Mouse (Mus musculus): ENCODE measurements around the gene Habp4. TPM values are rescaled to one million over a fixed set of nuclear protein-coding genes. Genes with fewer than 3 reads are reported as not detected.

The Habp4 gene
- total and polyA plus RNA-seq, 2 experiments: 37.7 to 38.4 TPM

GRCm38 (mm10) chr13:64200911-64201310 is 39.3 kb downstream of the Habp4 start:
- Histone ChIP-seq H3K36me3 (ENCODE audit: control insufficient read depth, insufficient read depth, low read length) (peaks cover 34% of the 10 kb centered on the region), H3K9ac (ENCODE audit: low read depth, low read length) (no peak overlapping the region), H3K79me2 (ENCODE audit: control insufficient read depth, insufficient read depth, low read length) (no peaks in the 10 kb centered on the region), H3K27ac (replicated peaks; ENCODE audit: insufficient read depth, low read depth, low read length) (no peak overlapping the region), H3K4me1 (ENCODE audit: control insufficient read depth, insufficient read depth, low read length) (no peaks in the 10 kb centered on the region), H3K4me3 (ENCODE audit: insufficient read depth, low read depth, low read length) (no peak overlapping the region), H3K27me3 (ENCODE audit: control insufficient read depth, insufficient read depth, low read length) (no peaks in the 10 kb centered on the region)
- no peak for TF ChIP-seq CTCF (IDR thresholded peaks at IDR 0.05; ENCODE audit: low read depth, low read length)
- no peak for TF ChIP-seq POLR2A (IDR thresholded peaks at IDR 0.05; ENCODE audit: extremely low read depth, insufficient read depth, low read length)
- no peak for DNase-seq (ENCODE audit: extremely low read depth, low read depth, low spot score)
- 93% methylated on average over 4 of the region's 4 CpGs for WGBS

DNA sequence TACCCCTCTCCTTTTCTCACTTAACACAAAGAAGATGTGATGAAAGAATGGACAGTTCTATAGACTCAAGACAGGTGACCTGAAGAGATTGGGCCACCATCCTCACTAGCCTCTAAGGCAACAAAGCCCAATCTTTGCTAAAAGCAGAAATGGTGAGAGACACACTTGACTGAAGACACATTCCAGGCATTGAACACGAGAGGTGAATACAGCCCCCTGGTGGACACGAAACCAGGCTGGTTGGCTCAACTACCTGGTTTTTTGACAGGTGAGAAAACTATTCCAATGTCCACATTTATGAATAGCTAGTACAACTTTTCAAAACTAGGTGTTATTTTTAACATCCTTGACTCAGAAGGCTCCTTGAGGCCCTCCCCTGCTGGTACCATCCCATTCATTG is 43.1 kb downstream of the Habp4 start:
- no peaks in the 10 kb centered on the region for H3K79me2 ChIP-seq (ENCODE audit: control insufficient read depth, insufficient read depth, low read length)
- H3K9ac ChIP-seq (ENCODE audit: low read depth, low read length): no peak overlapping the region
- peaks cover 30% of the 10 kb centered on the region for H3K36me3 ChIP-seq (ENCODE audit: control insufficient read depth, insufficient read depth, low read length)
- 47% methylated on average over 2 of the region's 2 CpGs for WGBS
- TF ChIP-seq CTCF (IDR thresholded peaks at IDR 0.05; ENCODE audit: low read depth, low read length) (peak; percentile 58; the same call in 1 of the 2 replicates), POLR2A (IDR thresholded peaks at IDR 0.05; ENCODE audit: extremely low read depth, insufficient read depth, low read length) (no peak)
- H3K27me3 ChIP-seq (ENCODE audit: control insufficient read depth, insufficient read depth, low read length): no peaks in the 10 kb centered on the region
- no peaks in the 10 kb centered on the region for H3K4me1 ChIP-seq (ENCODE audit: control insufficient read depth, insufficient read depth, low read length)
- no peak overlapping the region for H3K27ac ChIP-seq (replicated peaks; ENCODE audit: insufficient read depth, low read depth, low read length)
- DNase-seq (ENCODE audit: extremely low read depth, low read depth, low spot score): peak; percentile 50
- H3K4me3 ChIP-seq (ENCODE audit: insufficient read depth, low read depth, low read length): no peak overlapping the region

DNA sequence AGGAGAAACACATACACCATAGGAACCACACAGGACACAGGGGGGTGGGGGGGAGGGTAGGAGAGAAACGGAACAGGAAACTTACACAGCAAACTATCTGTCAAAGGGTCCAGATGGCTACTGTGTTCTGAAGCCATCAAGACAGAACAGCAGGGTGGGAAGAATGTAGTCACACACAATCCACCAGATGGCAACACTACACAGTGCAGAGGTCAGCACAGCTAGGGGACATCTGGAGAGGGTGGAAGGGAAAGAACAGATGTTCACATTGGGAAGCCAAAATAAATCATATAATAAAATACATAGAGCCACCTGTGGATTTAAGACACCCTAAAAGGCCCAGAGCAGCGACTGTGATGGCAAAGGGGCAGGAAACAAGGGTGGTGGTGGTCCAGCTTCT is 43.6 kb downstream of the Habp4 start:
- DNase-seq (ENCODE audit: extremely low read depth, low read depth, low spot score): no peak
- Histone ChIP-seq H3K4me1 (ENCODE audit: control insufficient read depth, insufficient read depth, low read length) (no peaks in the 10 kb centered on the region), H3K27me3 (ENCODE audit: control insufficient read depth, insufficient read depth, low read length) (no peaks in the 10 kb centered on the region), H3K9ac (ENCODE audit: low read depth, low read length) (no peak overlapping the region), H3K27ac (replicated peaks; ENCODE audit: insufficient read depth, low read depth, low read length) (no peak overlapping the region), H3K36me3 (ENCODE audit: control insufficient read depth, insufficient read depth, low read length) (peaks cover 32% of the 10 kb centered on the region), H3K4me3 (ENCODE audit: insufficient read depth, low read depth, low read length) (no peak overlapping the region), H3K79me2 (ENCODE audit: control insufficient read depth, insufficient read depth, low read length) (no peaks in the 10 kb centered on the region)
- WGBS: 71% methylated on average over 2 of the region's 2 CpGs
- TF ChIP-seq POLR2A (IDR thresholded peaks at IDR 0.05; ENCODE audit: extremely low read depth, insufficient read depth, low read length) (no peak), CTCF (IDR thresholded peaks at IDR 0.05; ENCODE audit: low read depth, low read length) (0 out of 2 replicates have a peak, but pooled peaks have one; percentile 15)

DNA sequence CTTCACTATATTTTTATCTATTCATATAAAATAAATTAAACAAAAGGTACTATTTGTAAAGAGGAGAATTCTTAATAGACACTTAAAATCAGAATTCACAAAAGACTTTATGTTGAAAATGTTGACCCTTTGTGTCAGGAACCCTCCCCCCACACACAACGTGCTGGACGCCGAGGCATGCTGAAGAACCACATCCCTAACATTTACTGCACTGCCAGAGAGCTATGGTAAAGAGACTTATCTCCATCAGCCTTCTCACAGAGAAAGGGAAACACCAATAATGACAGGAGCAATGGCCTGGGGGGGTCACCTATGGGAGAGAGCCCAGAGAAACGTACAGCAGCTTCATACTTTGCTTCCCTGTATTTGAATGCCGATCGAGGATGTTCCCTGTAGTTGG is 46.5 kb downstream of the Habp4 start:
- no peak overlapping the region for H3K27ac ChIP-seq (replicated peaks; ENCODE audit: insufficient read depth, low read depth, low read length)
- H3K27me3 ChIP-seq (ENCODE audit: control insufficient read depth, insufficient read depth, low read length): no peaks in the 10 kb centered on the region
- H3K79me2 ChIP-seq (ENCODE audit: control insufficient read depth, insufficient read depth, low read length): no peaks in the 10 kb centered on the region
- no peaks in the 10 kb centered on the region for H3K4me1 ChIP-seq (ENCODE audit: control insufficient read depth, insufficient read depth, low read length)
- DNase-seq (ENCODE audit: extremely low read depth, low read depth, low spot score): no peak
- H3K36me3 ChIP-seq (ENCODE audit: control insufficient read depth, insufficient read depth, low read length): peaks cover 24% of the 10 kb centered on the region
- no peak overlapping the region for H3K4me3 ChIP-seq (ENCODE audit: insufficient read depth, low read depth, low read length)
- H3K9ac ChIP-seq (ENCODE audit: low read depth, low read length): no peak overlapping the region
- 90% methylated on average over 6 of the region's 6 CpGs for WGBS
- TF ChIP-seq POLR2A (IDR thresholded peaks at IDR 0.05; ENCODE audit: extremely low read depth, insufficient read depth, low read length): no peak
- TF ChIP-seq CTCF (IDR thresholded peaks at IDR 0.05; ENCODE audit: low read depth, low read length): no peak

DNA sequence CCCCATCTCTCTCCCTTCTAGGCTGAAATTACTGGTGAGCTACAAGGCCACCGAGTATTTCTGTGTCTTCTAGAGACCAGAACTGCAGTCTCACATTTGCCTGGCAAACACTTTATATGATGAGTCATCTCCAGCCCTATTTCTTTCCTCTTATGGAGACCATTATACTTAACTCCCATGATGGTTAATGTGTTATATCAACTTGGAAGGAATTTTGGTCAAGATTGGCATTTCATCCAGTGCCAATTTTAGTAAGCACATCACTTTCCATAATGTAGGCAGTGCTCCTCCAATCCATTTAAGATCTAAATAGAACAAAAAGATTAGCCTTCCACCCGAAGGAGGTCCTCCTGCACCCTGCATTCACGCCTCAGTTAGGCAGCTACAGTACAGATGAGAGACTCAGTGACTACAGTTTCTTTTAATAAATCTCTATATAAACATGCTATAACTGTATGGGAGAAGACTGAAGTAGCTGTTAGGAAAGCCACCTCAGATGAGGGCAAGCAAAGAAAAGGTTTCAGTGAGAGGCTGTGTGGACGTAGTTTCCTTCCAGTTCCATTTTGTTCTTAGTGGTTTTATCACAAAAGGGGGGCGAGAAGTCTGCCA is 50.5 kb downstream of the Habp4 start:
- Histone ChIP-seq H3K27ac (replicated peaks; ENCODE audit: insufficient read depth, low read depth, low read length) (no peak overlapping the region), H3K36me3 (ENCODE audit: control insufficient read depth, insufficient read depth, low read length) (peaks cover 44% of the 10 kb centered on the region), H3K27me3 (ENCODE audit: control insufficient read depth, insufficient read depth, low read length) (no peaks in the 10 kb centered on the region), H3K4me1 (ENCODE audit: control insufficient read depth, insufficient read depth, low read length) (no peaks in the 10 kb centered on the region), H3K9ac (ENCODE audit: low read depth, low read length) (no peak overlapping the region), H3K79me2 (ENCODE audit: control insufficient read depth, insufficient read depth, low read length) (no peaks in the 10 kb centered on the region), H3K4me3 (ENCODE audit: insufficient read depth, low read depth, low read length) (no peak overlapping the region)
- no peak for TF ChIP-seq CTCF (IDR thresholded peaks at IDR 0.05; ENCODE audit: low read depth, low read length)
- no peak for TF ChIP-seq POLR2A (IDR thresholded peaks at IDR 0.05; ENCODE audit: extremely low read depth, insufficient read depth, low read length)
- whole genome bisulfite sequencing: 88% methylated on average over 5 of the region's 5 CpGs
- no peak for DNase-seq (ENCODE audit: extremely low read depth, low read depth, low spot score)

- TF ChIP-seq CTCF (IDR thresholded peaks at IDR 0.05; ENCODE audit: low read depth, low read length): no peak
- TF ChIP-seq POLR2A (IDR thresholded peaks at IDR 0.05; ENCODE audit: extremely low read depth, insufficient read depth, low read length): no peak
- 98% methylated on average over 5 of the region's 5 CpGs for WGBS
Measured at GRCm38 (mm10) chr13:64214891-64215290, 53.3 kb downstream of the Habp4 start.

More at GRCm38 (mm10) chr13:64214891-64215290, 53.3 kb downstream of the Habp4 start:
- no peaks in the 10 kb centered on the region for H3K4me1 ChIP-seq (ENCODE audit: control insufficient read depth, insufficient read depth, low read length)
- H3K9ac ChIP-seq (ENCODE audit: low read depth, low read length): no peak overlapping the region
- no peaks in the 10 kb centered on the region for H3K79me2 ChIP-seq (ENCODE audit: control insufficient read depth, insufficient read depth, low read length)
- H3K36me3 ChIP-seq (ENCODE audit: control insufficient read depth, insufficient read depth, low read length): peaks cover 42% of the 10 kb centered on the region
- no peak overlapping the region for H3K4me3 ChIP-seq (ENCODE audit: insufficient read depth, low read depth, low read length)
- no peak for DNase-seq (ENCODE audit: extremely low read depth, low read depth, low spot score)
- no peak overlapping the region for H3K27ac ChIP-seq (replicated peaks; ENCODE audit: insufficient read depth, low read depth, low read length)
- H3K27me3 ChIP-seq (ENCODE audit: control insufficient read depth, insufficient read depth, low read length): no peaks in the 10 kb centered on the region
